Mouse (Mus musculus): ENCODE results near the gene Scamp4. TPM values are rescaled to one million over a fixed set of nuclear protein-coding genes. Genes with fewer than 3 reads are reported as not detected.

Scamp4 gene
- polyA plus RNA-seq, 1 experiment from 2014 or later = 63.7 TPM

- no peak overlapping the region for H3K27ac ChIP-seq
- WGBS = 66% methylated on average over 5 of the region's 5 CpGs
- H3K9me3 ChIP-seq = no peaks in the 10 kb centered on the region
- H3K27me3 ChIP-seq = no peaks in the 10 kb centered on the region
- no peak overlapping the region for H3K4me2 ChIP-seq
- H3K9ac ChIP-seq = no peak overlapping the region
- ATAC-seq (ENCODE audit: low FRiP score) = no peak
- no peak overlapping the region for H3K4me3 ChIP-seq (replicated peaks)
- peaks cover 23% of the 10 kb centered on the region for H3K4me1 ChIP-seq
- H3K36me3 ChIP-seq (replicated peaks) = peaks cover 32% of the 10 kb centered on the region
These were observed 61.0 kb downstream of the Scamp4 start for GRCm38 (mm10) chr10:80663485-80664196.

DNA sequence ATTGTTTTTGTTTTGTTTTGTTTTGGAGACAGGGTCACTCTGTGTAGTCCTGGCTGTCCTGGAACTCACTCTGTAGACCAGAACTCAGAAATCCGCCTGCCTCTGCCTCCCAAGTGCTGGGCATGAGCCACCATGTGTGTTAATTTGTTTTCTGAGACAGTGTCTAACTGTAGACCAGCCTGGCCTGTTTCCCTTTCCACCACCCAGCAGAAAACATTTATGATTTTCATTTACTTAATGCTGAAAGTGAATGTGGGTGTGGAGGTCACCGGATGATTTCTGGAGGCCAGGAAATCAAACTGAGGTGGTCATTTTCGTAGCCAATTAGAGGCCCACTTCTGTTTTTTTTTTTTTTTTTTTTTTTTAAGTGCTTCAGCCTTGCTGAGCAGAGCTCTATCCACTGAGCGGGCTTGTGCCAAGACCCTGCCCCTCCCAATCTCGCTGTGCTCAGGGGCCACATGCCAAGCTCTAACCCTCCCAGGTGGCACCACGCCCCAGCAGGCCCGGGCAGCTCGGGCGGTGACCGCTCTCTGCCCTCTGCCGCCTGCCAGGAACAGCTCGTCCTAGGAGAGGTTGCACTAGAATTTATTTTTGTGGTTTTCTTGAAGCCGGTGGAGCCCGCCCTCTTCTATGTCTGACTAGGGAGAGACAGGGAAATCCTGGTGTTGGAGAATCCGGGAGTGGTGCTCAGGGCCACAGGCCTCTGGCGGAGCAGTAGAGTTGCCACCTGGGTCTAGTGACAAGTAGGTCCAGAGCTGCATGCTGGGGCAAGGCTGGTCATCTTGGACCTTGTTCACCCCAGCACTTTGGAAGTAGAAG lies 61.7 kb downstream of the Scamp4 start:
- Histone ChIP-seq H3K4me1 (peaks cover 18% of the 10 kb centered on the region), H3K36me3 (replicated peaks) (peaks cover 40% of the 10 kb centered on the region), H3K27ac (peak overlapping the region; percentile 32), H3K9me3 (no peaks in the 10 kb centered on the region), H3K4me2 (no peak overlapping the region), H3K4me3 (replicated peaks) (no peak overlapping the region), H3K27me3 (no peaks in the 10 kb centered on the region), H3K9ac (no peak overlapping the region)
- 46% methylated on average over 16 of the region's 16 CpGs for WGBS
- peak; percentile 37; the same call in 1 of the 2 replicates for ATAC-seq (ENCODE audit: low FRiP score)

DNA sequence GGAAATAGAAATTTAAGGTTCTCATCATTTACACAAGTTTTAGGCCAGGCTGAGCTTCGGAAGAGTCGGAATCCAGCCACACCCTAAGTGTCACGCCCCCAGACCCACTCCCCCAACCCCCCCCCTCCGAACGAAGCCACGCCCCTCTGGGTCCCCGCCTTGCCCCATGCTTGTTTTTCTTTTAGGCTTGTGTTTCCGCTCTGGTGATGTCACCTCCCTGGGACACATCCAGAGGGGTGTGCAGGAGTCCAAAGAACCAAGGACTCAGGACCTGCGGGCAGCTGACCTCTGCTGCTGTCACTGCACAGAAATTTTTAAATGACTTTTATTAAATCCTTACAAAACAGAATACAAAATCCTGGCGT lies 62.3 kb downstream of the Scamp4 start:
- WGBS = 21% methylated on average over 10 of the region's 10 CpGs
- no peak overlapping the region; the same call in 1 of the 2 replicates for H3K27ac ChIP-seq
- no peak overlapping the region for H3K9ac ChIP-seq
- no peak overlapping the region for H3K4me2 ChIP-seq
- no peak overlapping the region for H3K4me3 ChIP-seq (replicated peaks)
- peaks cover 18% of the 10 kb centered on the region for H3K4me1 ChIP-seq
- H3K9me3 ChIP-seq = no peaks in the 10 kb centered on the region
- no peaks in the 10 kb centered on the region for H3K27me3 ChIP-seq
- H3K36me3 ChIP-seq (replicated peaks) = peaks cover 46% of the 10 kb centered on the region
- no peak for ATAC-seq (ENCODE audit: low FRiP score)

Small RNA genes within 50 kb of the gene (microRNA-seq; reads per million reads assigned to microRNA genes)
- 0.73 reads per million for gene Mir6912

Other genes with a start within 250 kb of the Scamp4 start
- 0.23 and 0.40 TPM in 2 replicates for gene Plk5, start 246.4 kb upstream of the Scamp4 start, polyA plus RNA-seq (2016; fragmentation: Nextera tagmentation; extraction: Ambion mirVana)
- 17.3 and 21.3 TPM in 2 replicates for gene Mex3d, start 215.2 kb upstream of the Scamp4 start, polyA plus RNA-seq (2016; fragmentation: Nextera tagmentation; extraction: Ambion mirVana)
- gene Mbd3, start 203.3 kb upstream of the Scamp4 start, polyA plus RNA-seq (2016; fragmentation: Nextera tagmentation; extraction: Ambion mirVana) = 312 and 327 TPM in 2 replicates
- 371 and 400 TPM in 2 replicates for gene Uqcr11, start 196.0 kb upstream of the Scamp4 start, polyA plus RNA-seq (2016; fragmentation: Nextera tagmentation; extraction: Ambion mirVana)
- gene Tcf3, start 169.2 kb upstream of the Scamp4 start, polyA plus RNA-seq (2016; fragmentation: Nextera tagmentation; extraction: Ambion mirVana) = 203 and 205 TPM in 2 replicates
- gene Onecut3, start 108.0 kb upstream of the Scamp4 start, polyA plus RNA-seq (2016; fragmentation: Nextera tagmentation; extraction: Ambion mirVana) = 0.68 and 0.83 TPM in 2 replicates
- gene Atp8b3, start 63.7 kb upstream of the Scamp4 start, polyA plus RNA-seq (2016; fragmentation: Nextera tagmentation; extraction: Ambion mirVana) = 0.46 and 0.64 TPM in 2 replicates
- gene Rexo1, start 41.3 kb upstream of the Scamp4 start, polyA plus RNA-seq (2016; fragmentation: Nextera tagmentation; extraction: Ambion mirVana) = 31.0 and 36.0 TPM in 2 replicates
- 8.7 and 9.5 TPM in 2 replicates for gene Klf16, start 25.6 kb upstream of the Scamp4 start, polyA plus RNA-seq (2016; fragmentation: Nextera tagmentation; extraction: Ambion mirVana)
- 84.2 and 89.6 TPM in 2 replicates for gene Abhd17a, start 12.5 kb upstream of the Scamp4 start, polyA plus RNA-seq (2016; fragmentation: Nextera tagmentation; extraction: Ambion mirVana)
- gene Adat3, start within 50 bp of the Scamp4 start, polyA plus RNA-seq (2016; fragmentation: Nextera tagmentation; extraction: Ambion mirVana) = 5.3 and 6.0 TPM in 2 replicates
- 5.9 and 6.6 TPM in 2 replicates for gene Gm49322, start 3.1 kb downstream of the Scamp4 start, polyA plus RNA-seq (2016; fragmentation: Nextera tagmentation; extraction: Ambion mirVana)
- 146 and 161 TPM in 2 replicates for gene Csnk1g2, start 20.0 kb downstream of the Scamp4 start, polyA plus RNA-seq (2016; fragmentation: Nextera tagmentation; extraction: Ambion mirVana)
- 84.3 and 85.1 TPM in 2 replicates for gene Btbd2, start 54.2 kb downstream of the Scamp4 start, polyA plus RNA-seq (2016; fragmentation: Nextera tagmentation; extraction: Ambion mirVana)
- gene Mknk2, start 75.2 kb downstream of the Scamp4 start, polyA plus RNA-seq (2016; fragmentation: Nextera tagmentation; extraction: Ambion mirVana) = 74.4 and 75.4 TPM in 2 replicates
- 52.4 and 54.1 TPM in 2 replicates for gene Mob3a, start 99.1 kb downstream of the Scamp4 start, polyA plus RNA-seq (2016; fragmentation: Nextera tagmentation; extraction: Ambion mirVana)
- 20.6 and 21.6 TPM in 2 replicates for gene Izumo4, start 99.3 kb downstream of the Scamp4 start, polyA plus RNA-seq (2016; fragmentation: Nextera tagmentation; extraction: Ambion mirVana)
- gene Ap3d1, start 139.4 kb downstream of the Scamp4 start, polyA plus RNA-seq (2016; fragmentation: Nextera tagmentation; extraction: Ambion mirVana) = 87.5 and 89.3 TPM in 2 replicates
- 27.6 and 28.2 TPM in 2 replicates for gene Dot1l, start 152.3 kb downstream of the Scamp4 start, polyA plus RNA-seq (2016; fragmentation: Nextera tagmentation; extraction: Ambion mirVana)
- gene Sf3a2, start 195.3 kb downstream of the Scamp4 start, polyA plus RNA-seq (2016; fragmentation: Nextera tagmentation; extraction: Ambion mirVana) = 77.1 and 89.4 TPM in 2 replicates
- gene Plekhj1, start 195.8 kb downstream of the Scamp4 start, polyA plus RNA-seq (2016; fragmentation: Nextera tagmentation; extraction: Ambion mirVana) = 152 and 156 TPM in 2 replicates
- 0.15 TPM in 1 of 2 replicates, not detected in the other for gene Amh, start 202.4 kb downstream of the Scamp4 start, polyA plus RNA-seq (2016; fragmentation: Nextera tagmentation; extraction: Ambion mirVana)
- 0.27 and 0.36 TPM in 2 replicates for gene Jsrp1, start 210.6 kb downstream of the Scamp4 start, polyA plus RNA-seq (2016; fragmentation: Nextera tagmentation; extraction: Ambion mirVana)
- gene Oaz1, start 223.8 kb downstream of the Scamp4 start, polyA plus RNA-seq (2016; fragmentation: Nextera tagmentation; extraction: Ambion mirVana) = 1,463 and 1,490 TPM in 2 replicates
- gene Lingo3, start 241.2 kb downstream of the Scamp4 start, polyA plus RNA-seq (2016; fragmentation: Nextera tagmentation; extraction: Ambion mirVana) = 1.5 and 1.7 TPM in 2 replicates